Mouse (Mus musculus): ENCODE data around the gene Slc9a8. TPM values are rescaled to one million over a fixed set of nuclear protein-coding genes. Genes with fewer than 3 reads are reported as not detected.

Gene Slc9a8
- polyA plus RNA-seq, 1 experiment from 2014 or later: 20.7 TPM

DNA sequence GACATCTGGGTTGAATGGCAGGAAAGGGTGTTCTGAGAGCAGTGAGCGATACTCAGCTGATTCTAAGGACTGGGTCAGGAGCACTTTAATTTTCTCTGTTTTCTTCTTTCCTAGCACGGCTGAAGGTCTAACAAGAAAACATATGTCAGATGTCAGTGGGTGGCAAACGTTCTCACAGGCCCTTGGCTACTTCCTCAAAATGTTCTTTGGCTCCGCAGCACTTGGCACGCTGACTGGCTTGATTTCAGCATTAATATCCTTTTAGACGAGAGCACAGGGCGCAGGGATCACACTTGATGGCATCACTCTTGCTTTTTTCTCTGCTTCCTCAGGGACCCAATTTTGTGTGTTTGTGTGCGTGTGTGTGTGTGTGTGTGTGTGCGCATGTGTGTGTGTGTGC, 35.7 kb downstream of the Slc9a8 start:
- ATAC-seq (ENCODE audit: low FRiP score, low TSS enrichment): no peak
- Histone ChIP-seq H3K4me3 (ENCODE audit: low read length) (no peak overlapping the region), H3K4me2 (replicated peaks; ENCODE audit: low read depth, low read length) (no peak overlapping the region), H3K27me3 (ENCODE audit: insufficient read depth, low read length) (no peaks in the 10 kb centered on the region), H3K9ac (replicated peaks; ENCODE audit: low read length) (no peak overlapping the region), H3K4me1 (ENCODE audit: insufficient read depth, low read length) (no peaks in the 10 kb centered on the region), H3K9me3 (ENCODE audit: low read length) (no peaks in the 10 kb centered on the region), H3K36me3 (ENCODE audit: insufficient read depth, low read length) (peaks cover 55% of the 10 kb centered on the region), H3K27ac (ENCODE audit: low read length) (no peak overlapping the region)
- WGBS: 88% methylated on average over 9 of the region's 9 CpGs

DNA sequence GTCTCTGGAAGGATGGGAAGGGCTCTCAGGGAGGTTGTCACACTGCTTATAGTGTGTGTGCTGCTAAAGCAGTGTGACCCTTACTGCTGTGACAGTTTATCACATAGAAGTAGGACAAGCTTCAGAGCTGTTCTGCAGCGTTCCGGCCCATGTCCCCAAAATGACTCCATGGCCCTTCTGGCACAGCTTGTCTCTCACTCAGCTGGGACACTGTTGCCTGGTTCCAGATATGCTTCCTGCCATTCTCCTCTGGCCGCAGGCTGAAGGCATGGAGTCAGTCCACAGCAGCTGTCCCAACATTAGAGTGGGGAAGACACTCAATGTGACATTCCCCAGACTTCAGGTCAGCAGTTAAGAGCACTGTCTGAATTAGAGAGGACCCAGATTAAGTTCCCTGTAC, 37.0 kb downstream of the Slc9a8 start:
- H3K4me1 ChIP-seq (ENCODE audit: insufficient read depth, low read length): no peaks in the 10 kb centered on the region
- no peaks in the 10 kb centered on the region for H3K9me3 ChIP-seq (ENCODE audit: low read length)
- no peak overlapping the region for H3K9ac ChIP-seq (replicated peaks; ENCODE audit: low read length)
- H3K27ac ChIP-seq (ENCODE audit: low read length): no peak overlapping the region
- no peak overlapping the region for H3K4me2 ChIP-seq (replicated peaks; ENCODE audit: low read depth, low read length)
- no peak for ATAC-seq (ENCODE audit: low FRiP score, low TSS enrichment)
- peaks cover 48% of the 10 kb centered on the region for H3K36me3 ChIP-seq (ENCODE audit: insufficient read depth, low read length)
- no peaks in the 10 kb centered on the region for H3K27me3 ChIP-seq (ENCODE audit: insufficient read depth, low read length)
- 82% methylated on average over 3 of the region's 3 CpGs for WGBS
- H3K4me3 ChIP-seq (ENCODE audit: low read length): no peak overlapping the region

- Histone ChIP-seq H3K9ac (replicated peaks; ENCODE audit: low read length) (no peak overlapping the region), H3K36me3 (ENCODE audit: insufficient read depth, low read length) (peaks cover 43% of the 10 kb centered on the region), H3K9me3 (ENCODE audit: low read length) (no peaks in the 10 kb centered on the region), H3K27me3 (ENCODE audit: insufficient read depth, low read length) (no peaks in the 10 kb centered on the region), H3K27ac (ENCODE audit: low read length) (no peak overlapping the region), H3K4me2 (replicated peaks; ENCODE audit: low read depth, low read length) (no peak overlapping the region), H3K4me3 (ENCODE audit: low read length) (no peak overlapping the region), H3K4me1 (ENCODE audit: insufficient read depth, low read length) (no peaks in the 10 kb centered on the region)
- ATAC-seq (ENCODE audit: low FRiP score, low TSS enrichment): no peak
- WGBS: 94% methylated on average over 6 of the region's 6 CpGs
Observed at GRCm38 (mm10) chr2:167459071-167459865, 37.8 kb downstream of the Slc9a8 start.

- Histone ChIP-seq H3K9me3 (ENCODE audit: low read length) (no peaks in the 10 kb centered on the region), H3K9ac (replicated peaks; ENCODE audit: low read length) (no peak overlapping the region), H3K27me3 (ENCODE audit: insufficient read depth, low read length) (no peaks in the 10 kb centered on the region), H3K36me3 (ENCODE audit: insufficient read depth, low read length) (peaks cover 22% of the 10 kb centered on the region), H3K4me3 (ENCODE audit: low read length) (no peak overlapping the region), H3K27ac (ENCODE audit: low read length) (no peak overlapping the region), H3K4me1 (ENCODE audit: insufficient read depth, low read length) (no peaks in the 10 kb centered on the region), H3K4me2 (replicated peaks; ENCODE audit: low read depth, low read length) (no peak overlapping the region)
- 45% methylated on average over 6 of the region's 6 CpGs for WGBS
- peak; percentile 85 for ATAC-seq (ENCODE audit: low FRiP score, low TSS enrichment)
Observed at GRCm38 (mm10) chr2:167462954-167463353, 41.4 kb downstream of the Slc9a8 start.

DNA sequence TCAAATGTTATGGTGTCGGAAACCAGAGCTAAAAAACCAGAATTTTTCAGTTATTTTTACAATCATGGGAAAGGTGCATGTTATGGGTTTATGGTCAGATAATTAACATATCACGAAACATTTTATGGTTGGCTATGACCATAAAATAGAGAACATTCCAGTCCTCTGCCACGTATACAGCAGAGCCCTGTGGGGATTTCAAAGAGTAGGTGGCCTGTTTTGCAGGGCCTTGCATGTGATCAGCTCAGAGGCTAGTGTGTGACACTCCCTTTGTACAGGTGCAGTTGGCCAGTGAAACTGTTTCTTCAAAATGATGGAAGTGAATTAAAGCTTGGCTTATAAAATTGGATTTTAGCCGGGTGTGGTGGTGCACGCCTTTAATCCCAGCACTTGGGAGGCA, 42.3 kb downstream of the Slc9a8 start:
- Histone ChIP-seq H3K4me3 (ENCODE audit: low read length) (no peak overlapping the region), H3K9ac (replicated peaks; ENCODE audit: low read length) (no peak overlapping the region), H3K36me3 (ENCODE audit: insufficient read depth, low read length) (peaks cover 23% of the 10 kb centered on the region), H3K4me2 (replicated peaks; ENCODE audit: low read depth, low read length) (no peak overlapping the region), H3K27ac (ENCODE audit: low read length) (no peak overlapping the region), H3K9me3 (ENCODE audit: low read length) (no peaks in the 10 kb centered on the region), H3K27me3 (ENCODE audit: insufficient read depth, low read length) (no peaks in the 10 kb centered on the region), H3K4me1 (ENCODE audit: insufficient read depth, low read length) (no peaks in the 10 kb centered on the region)
- no peak for ATAC-seq (ENCODE audit: low FRiP score, low TSS enrichment)
- 83% methylated on average over 5 of the region's 5 CpGs for WGBS

- WGBS: 87% methylated on average over 3 of the region's 3 CpGs
- no peak overlapping the region for H3K4me2 ChIP-seq (replicated peaks; ENCODE audit: low read depth, low read length)
- ATAC-seq (ENCODE audit: low FRiP score, low TSS enrichment): no peak
- H3K36me3 ChIP-seq (ENCODE audit: insufficient read depth, low read length): peaks cover 31% of the 10 kb centered on the region
- H3K27me3 ChIP-seq (ENCODE audit: insufficient read depth, low read length): no peaks in the 10 kb centered on the region
- H3K9me3 ChIP-seq (ENCODE audit: low read length): no peaks in the 10 kb centered on the region
- no peaks in the 10 kb centered on the region for H3K4me1 ChIP-seq (ENCODE audit: insufficient read depth, low read length)
- no peak overlapping the region for H3K27ac ChIP-seq (ENCODE audit: low read length)
- no peak overlapping the region for H3K9ac ChIP-seq (replicated peaks; ENCODE audit: low read length)
- no peak overlapping the region for H3K4me3 ChIP-seq (ENCODE audit: low read length)
Observed at GRCm38 (mm10) chr2:167465951-167466350, 44.4 kb downstream of the Slc9a8 start.

DNA sequence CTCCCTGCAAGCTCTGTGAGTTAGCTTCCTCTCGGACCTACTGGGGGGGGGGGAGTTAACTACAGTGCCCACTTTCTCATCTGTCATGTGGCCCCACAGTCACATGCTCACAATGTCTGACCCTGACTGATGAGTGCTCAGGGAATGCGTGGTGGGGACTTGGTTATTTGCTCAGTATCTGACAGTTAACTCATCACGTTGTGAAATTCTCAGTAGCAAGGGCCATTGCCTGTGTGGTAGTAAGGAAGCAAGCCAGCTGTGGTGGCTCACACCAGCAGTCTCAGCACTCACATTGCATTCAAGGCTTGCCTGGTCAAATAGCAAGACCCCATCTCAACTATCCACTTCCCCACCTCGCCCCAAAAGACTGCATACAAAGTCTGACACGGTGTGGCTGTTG, 45.7 kb downstream of the Slc9a8 start:
- H3K4me2 ChIP-seq (replicated peaks; ENCODE audit: low read depth, low read length): no peak overlapping the region
- H3K27ac ChIP-seq (ENCODE audit: low read length): no peak overlapping the region
- no peak for ATAC-seq (ENCODE audit: low FRiP score, low TSS enrichment)
- H3K36me3 ChIP-seq (ENCODE audit: insufficient read depth, low read length): peaks cover 41% of the 10 kb centered on the region
- 48% methylated on average over 5 of the region's 5 CpGs for WGBS
- H3K4me1 ChIP-seq (ENCODE audit: insufficient read depth, low read length): no peaks in the 10 kb centered on the region
- no peaks in the 10 kb centered on the region for H3K9me3 ChIP-seq (ENCODE audit: low read length)
- H3K4me3 ChIP-seq (ENCODE audit: low read length): no peak overlapping the region
- no peak overlapping the region for H3K9ac ChIP-seq (replicated peaks; ENCODE audit: low read length)
- no peaks in the 10 kb centered on the region for H3K27me3 ChIP-seq (ENCODE audit: insufficient read depth, low read length)

GRCm38 (mm10) chr2:167468444-167468843, 46.9 kb downstream of the Slc9a8 start:
- H3K9me3 ChIP-seq (ENCODE audit: low read length): no peaks in the 10 kb centered on the region
- no peak for ATAC-seq (ENCODE audit: low FRiP score, low TSS enrichment)
- no peaks in the 10 kb centered on the region for H3K27me3 ChIP-seq (ENCODE audit: insufficient read depth, low read length)
- no peak overlapping the region for H3K27ac ChIP-seq (ENCODE audit: low read length)
- H3K36me3 ChIP-seq (ENCODE audit: insufficient read depth, low read length): peaks cover 52% of the 10 kb centered on the region
- H3K9ac ChIP-seq (replicated peaks; ENCODE audit: low read length): no peak overlapping the region
- no peak overlapping the region for H3K4me3 ChIP-seq (ENCODE audit: low read length)
- H3K4me2 ChIP-seq (replicated peaks; ENCODE audit: low read depth, low read length): no peak overlapping the region
- no peaks in the 10 kb centered on the region for H3K4me1 ChIP-seq (ENCODE audit: insufficient read depth, low read length)
- 79% methylated on average over 6 of the region's 6 CpGs for WGBS

- H3K36me3 ChIP-seq (ENCODE audit: insufficient read depth, low read length): peaks cover 64% of the 10 kb centered on the region
- H3K4me1 ChIP-seq (ENCODE audit: insufficient read depth, low read length): peaks cover 1% of the 10 kb centered on the region
- H3K27ac ChIP-seq (ENCODE audit: low read length): no peak overlapping the region
- no peaks in the 10 kb centered on the region for H3K27me3 ChIP-seq (ENCODE audit: insufficient read depth, low read length)
- no peak for ATAC-seq (ENCODE audit: low FRiP score, low TSS enrichment)
- no peak overlapping the region for H3K4me2 ChIP-seq (replicated peaks; ENCODE audit: low read depth, low read length)
- no peak overlapping the region for H3K9ac ChIP-seq (replicated peaks; ENCODE audit: low read length)
- no peaks in the 10 kb centered on the region for H3K9me3 ChIP-seq (ENCODE audit: low read length)
- no peak overlapping the region for H3K4me3 ChIP-seq (ENCODE audit: low read length)
- WGBS: 91% methylated on average over 3 of the region's 3 CpGs
Observed at GRCm38 (mm10) chr2:167470611-167471010, 49.1 kb downstream of the Slc9a8 start.

- Histone ChIP-seq H3K4me1 (ENCODE audit: insufficient read depth, low read length) (peaks cover 11% of the 10 kb centered on the region), H3K9me3 (ENCODE audit: low read length) (no peaks in the 10 kb centered on the region), H3K4me2 (replicated peaks; ENCODE audit: low read depth, low read length) (no peak overlapping the region), H3K9ac (replicated peaks; ENCODE audit: low read length) (no peak overlapping the region), H3K4me3 (ENCODE audit: low read length) (no peak overlapping the region), H3K36me3 (ENCODE audit: insufficient read depth, low read length) (peaks cover 58% of the 10 kb centered on the region), H3K27ac (ENCODE audit: low read length) (no peak overlapping the region), H3K27me3 (ENCODE audit: insufficient read depth, low read length) (no peaks in the 10 kb centered on the region)
- ATAC-seq (ENCODE audit: low FRiP score, low TSS enrichment): no peak
- 84% methylated on average over 6 of the region's 6 CpGs for WGBS
Observed at GRCm38 (mm10) chr2:167471585-167471984, 50.1 kb downstream of the Slc9a8 start.
